Mouse (Mus musculus) liver, postnatal 0 days (tissue): ENCODE results near the gene Cxcr3. TPM values are rescaled to one million over a fixed set of nuclear protein-coding genes. Genes with fewer than 3 reads are reported as not detected.

ENCODE experiments used
- ATAC-seq: fragments of 200-750 bp; cut with Nextera tagmentation; 2 replicates; pipeline ENCODE4 v1.8.0; 2017; ENCODE audit warnings: mild to moderate bottlenecking, moderate library complexity
- DNase-seq: peaks from one replicate; pipeline ENCODE4 v3.0.0-alpha.2; 2016
- H3K27ac ChIP-seq: fragments of 300-500 bp; sonication (generic); 2 replicates; pipeline ENCODE4 v1.5.1; 2014; ENCODE audit warnings: antibody characterized with exemption, moderate library complexity, mild to moderate bottlenecking, low read depth
- H3K27me3 ChIP-seq: fragments of 300-500 bp; sonication (generic); 2 replicates; pipeline ENCODE4 v1.6.1; 2014; ENCODE audit warnings: low read length, control low read depth, mixed read lengths; ENCODE audit not compliant: insufficient read depth
- H3K36me3 ChIP-seq: fragments of 300-500 bp; sonication (generic); replicated peaks from 2 replicates; pipeline ENCODE4 v1.6.1; 2014; ENCODE audit warnings: mild to moderate bottlenecking, control low read depth, low read length, moderate library complexity, mixed read lengths; ENCODE audit not compliant: insufficient read depth
- H3K4me1 ChIP-seq: fragments of 300-500 bp; sonication (generic); 2 replicates; pipeline ENCODE4 v1.6.1; 2014; ENCODE audit warnings: antibody characterized with exemption, mild to moderate bottlenecking, control low read depth; ENCODE audit not compliant: insufficient read depth
- H3K4me2 ChIP-seq: fragments of 300-500 bp; sonication (generic); 2 replicates; pipeline ENCODE4 v1.6.1; 2014; ENCODE audit warnings: low read depth, mild to moderate bottlenecking, low read length, moderate library complexity, mixed read lengths
- H3K4me3 ChIP-seq: fragments of 300-500 bp; sonication (generic); 2 replicates; pipeline ENCODE4 v1.5.1; 2014; ENCODE audit warnings: low read depth, low read length
- H3K9ac ChIP-seq: fragments of 300-500 bp; sonication (generic); replicated peaks from 2 replicates; pipeline ENCODE4 v1.6.1; 2014; ENCODE audit warnings: mild to moderate bottlenecking, moderate library complexity
- H3K9me3 ChIP-seq: fragments of 300-500 bp; sonication (generic); 2 replicates; pipeline ENCODE4 v1.6.1; 2016; ENCODE audit warnings: mild to moderate bottlenecking, control low read depth, low read length, mixed read lengths
- CTCF ChIP-seq: sonication (generic); IDR thresholded peaks from 2 replicates; pipeline ENCODE4 v1.5.1; 2016; ENCODE audit warnings: antibody characterized with exemption, low read depth
- EP300 ChIP-seq: IDR thresholded peaks from 2 replicates; pipeline ENCODE4 v1.6.1; 2016; ENCODE audit warnings: antibody characterized with exemption, low read depth, mild to moderate bottlenecking
- WGBS: fragments of 180-500 bp; shearing (Covaris S2); extraction: QIAGEN DNeasy Blood & Tissue Kit; methylation state at CpG from one replicate; pipeline ENCODE4 v1.1.7; 2014; ENCODE audit not compliant: insufficient replicate concordance; 5-methylcytosine and 5-hydroxymethylcytosine counted together
- polyA plus RNA-seq: library from polyadenylated mRNA; unstranded; fragments of >200 nt; fragmentation: Nextera tagmentation; extraction: Ambion mirVana; gene quantifications from 2 replicates; pipeline ENCODE4 v1.2.1, GENCODE M21; 2015

Gene Cxcr3
- polyA plus RNA-seq, 1 experiment from 2014 or later, result 1.0 TPM

DNA sequence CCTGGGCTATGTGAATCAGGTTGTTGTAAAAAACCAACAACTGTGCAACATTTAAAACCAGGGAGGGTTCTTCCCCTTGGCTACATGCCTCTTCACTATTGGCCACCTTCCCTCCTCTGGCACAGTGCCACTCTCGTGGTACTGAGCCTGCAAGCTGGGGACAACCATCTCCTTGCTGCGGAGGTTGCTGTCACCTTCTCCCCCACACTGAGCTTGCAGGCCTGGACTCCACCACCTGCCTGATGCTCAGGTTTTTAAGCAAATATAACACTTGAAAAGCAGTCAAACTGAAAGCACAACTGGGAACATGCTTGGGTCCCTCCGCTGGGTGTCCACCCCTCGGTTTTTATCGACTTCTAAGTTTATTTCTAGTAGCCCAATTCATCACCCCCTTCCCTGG lies 20.4 kb upstream of the Cxcr3 start:
- H3K4me2 ChIP-seq, result no peak overlapping the region
- H3K9me3 ChIP-seq, result no peaks in the 10 kb centered on the region
- 67% methylated on average over 5 of the region's 5 CpGs for WGBS
- ATAC-seq (no peak), DNase-seq (no peak)
- H3K27me3 ChIP-seq, result no peaks in the 10 kb centered on the region
- H3K36me3 ChIP-seq, result no peaks in the 10 kb centered on the region
- no peaks in the 10 kb centered on the region for H3K4me1 ChIP-seq
- H3K9ac ChIP-seq, result no peak overlapping the region
- TF ChIP-seq EP300 (no peak), CTCF (no peak)
- H3K4me3 ChIP-seq, result no peak overlapping the region
- H3K27ac ChIP-seq, result no peak overlapping the region

DNA sequence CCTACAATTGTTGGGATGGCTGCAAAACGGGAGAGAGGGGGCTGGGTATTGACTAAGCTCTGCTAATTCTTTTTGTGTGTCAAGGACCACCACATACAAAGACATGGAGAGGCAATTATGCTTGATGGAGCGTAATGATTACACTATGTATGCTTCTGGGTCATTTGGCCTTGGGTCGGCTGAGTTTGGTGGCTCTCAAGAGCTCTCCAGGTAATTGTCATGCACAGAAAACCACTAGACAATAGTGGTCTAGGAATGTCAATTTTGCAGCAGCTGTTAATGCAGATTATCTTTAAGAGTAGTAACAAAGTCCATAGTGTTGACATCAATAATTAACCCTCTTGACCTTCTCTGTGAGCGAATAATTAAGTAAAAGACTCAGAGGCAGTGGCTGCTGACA lies 16.1 kb upstream of the Cxcr3 start:
- DNase-seq (no peak), ATAC-seq (no peak)
- 73% methylated on average over 4 of the region's 4 CpGs for WGBS
- no peak overlapping the region for H3K4me2 ChIP-seq
- no peaks in the 10 kb centered on the region for H3K4me1 ChIP-seq
- H3K27ac ChIP-seq, result no peak overlapping the region
- H3K9me3 ChIP-seq, result no peaks in the 10 kb centered on the region
- H3K36me3 ChIP-seq, result no peaks in the 10 kb centered on the region
- H3K4me3 ChIP-seq, result no peak overlapping the region
- no peak overlapping the region for H3K9ac ChIP-seq
- no peaks in the 10 kb centered on the region for H3K27me3 ChIP-seq
- TF ChIP-seq EP300, result no peak
- TF ChIP-seq CTCF, result no peak

DNA sequence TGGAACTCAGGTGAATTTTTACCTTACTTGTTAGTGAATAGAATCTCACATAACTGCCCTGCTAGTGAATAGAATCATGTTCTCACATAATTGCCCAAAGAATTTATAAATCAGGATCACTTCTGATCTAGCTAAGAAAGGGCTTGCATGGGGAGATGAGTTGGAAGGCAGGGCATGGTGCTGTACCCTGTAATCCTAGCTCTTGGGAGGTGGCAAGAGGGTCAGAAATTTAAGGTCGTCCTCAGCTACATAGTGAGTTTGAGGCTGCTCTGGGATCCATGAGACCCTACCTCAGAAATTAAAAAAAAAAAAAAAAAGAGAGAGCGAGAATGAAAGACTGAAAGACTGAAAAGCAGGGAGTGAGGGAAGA lies 7.0 kb upstream of the Cxcr3 start:
- no peaks in the 10 kb centered on the region for H3K9me3 ChIP-seq
- H3K4me1 ChIP-seq, result no peaks in the 10 kb centered on the region
- no peak overlapping the region for H3K9ac ChIP-seq
- no peak overlapping the region for H3K27ac ChIP-seq
- H3K4me3 ChIP-seq, result no peak overlapping the region
- ATAC-seq (no peak), DNase-seq (no peak)
- WGBS, result 79% methylated on average over 2 of the region's 2 CpGs
- TF ChIP-seq EP300 (no peak), CTCF (no peak)
- H3K4me2 ChIP-seq, result no peak overlapping the region
- H3K36me3 ChIP-seq, result no peaks in the 10 kb centered on the region
- no peaks in the 10 kb centered on the region for H3K27me3 ChIP-seq

DNA sequence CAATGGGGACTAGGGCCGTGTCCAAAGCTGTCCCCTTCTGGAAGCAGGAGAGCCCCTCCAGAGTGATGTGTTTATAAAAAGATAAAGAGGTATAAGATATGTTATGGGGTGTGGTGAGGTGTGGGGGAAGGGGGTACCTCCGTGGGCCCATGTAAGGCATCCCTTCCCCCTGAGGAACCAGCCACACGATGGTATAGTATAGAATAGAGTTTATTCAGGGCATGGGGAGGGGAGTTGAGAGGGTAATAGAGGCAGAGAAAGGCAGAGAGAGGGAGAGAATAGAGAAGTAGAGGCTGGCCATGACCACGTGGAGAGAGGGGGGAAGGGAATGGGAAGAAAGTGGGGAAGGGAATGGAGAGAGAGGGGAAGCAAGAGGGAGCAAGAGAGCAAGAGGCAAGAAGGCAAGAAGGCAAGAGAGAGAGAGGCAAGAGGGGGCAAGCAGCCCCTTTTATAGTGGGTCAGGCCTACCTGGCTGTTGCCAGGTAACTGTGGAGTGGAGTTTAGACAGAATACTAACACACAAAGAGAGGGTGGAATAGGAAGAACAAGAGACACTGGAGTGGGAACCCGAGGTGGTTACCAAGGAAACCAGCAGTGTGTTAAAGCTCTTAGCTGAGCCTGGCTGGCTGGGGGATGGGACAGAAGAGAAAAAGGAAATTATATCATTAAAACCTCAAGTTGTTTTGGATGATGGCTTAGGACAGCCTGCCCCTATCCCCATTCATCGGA lies 6.4 kb upstream of the Cxcr3 start:
- TF ChIP-seq EP300, result no peak
- no peak for TF ChIP-seq CTCF
- ATAC-seq, result no peak
- no peaks in the 10 kb centered on the region for H3K27me3 ChIP-seq
- H3K4me2 ChIP-seq, result no peak overlapping the region
- no peak overlapping the region for H3K4me3 ChIP-seq
- H3K9ac ChIP-seq, result no peak overlapping the region
- H3K36me3 ChIP-seq, result no peaks in the 10 kb centered on the region
- H3K4me1 ChIP-seq, result no peaks in the 10 kb centered on the region
- no peaks in the 10 kb centered on the region for H3K9me3 ChIP-seq
- no peak for DNase-seq
- no peak overlapping the region for H3K27ac ChIP-seq
- 41% methylated on average over 6 of the region's 6 CpGs for WGBS

DNA sequence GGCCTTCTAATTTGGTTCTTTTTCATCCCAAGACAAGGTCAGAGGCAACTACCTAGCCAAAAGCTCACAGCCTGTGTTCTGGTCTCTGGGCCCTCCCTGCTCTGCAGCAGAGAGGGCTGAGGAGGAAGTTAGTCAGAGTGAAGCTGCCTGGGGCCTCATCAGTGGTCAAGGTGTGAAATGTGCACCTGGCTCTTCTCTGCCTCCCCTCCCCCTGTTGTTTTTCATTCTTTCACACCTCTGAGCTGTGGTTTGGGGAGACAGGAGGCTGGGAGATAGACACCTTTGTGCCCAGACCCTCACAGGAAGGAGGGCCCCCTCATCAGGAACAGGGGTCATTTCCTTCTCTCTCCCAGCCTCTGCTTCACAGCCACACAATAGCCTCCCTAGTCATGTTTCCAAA lies 3.1 kb upstream of the Cxcr3 start:
- no peak overlapping the region for H3K9ac ChIP-seq
- TF ChIP-seq CTCF (no peak), EP300 (no peak)
- DNase-seq (no peak), ATAC-seq (no peak)
- no peak overlapping the region for H3K4me3 ChIP-seq
- no peaks in the 10 kb centered on the region for H3K4me1 ChIP-seq
- no peaks in the 10 kb centered on the region for H3K36me3 ChIP-seq
- H3K27me3 ChIP-seq, result no peaks in the 10 kb centered on the region
- no peaks in the 10 kb centered on the region for H3K9me3 ChIP-seq
- no peak overlapping the region for H3K27ac ChIP-seq
- no peak overlapping the region for H3K4me2 ChIP-seq

DNA sequence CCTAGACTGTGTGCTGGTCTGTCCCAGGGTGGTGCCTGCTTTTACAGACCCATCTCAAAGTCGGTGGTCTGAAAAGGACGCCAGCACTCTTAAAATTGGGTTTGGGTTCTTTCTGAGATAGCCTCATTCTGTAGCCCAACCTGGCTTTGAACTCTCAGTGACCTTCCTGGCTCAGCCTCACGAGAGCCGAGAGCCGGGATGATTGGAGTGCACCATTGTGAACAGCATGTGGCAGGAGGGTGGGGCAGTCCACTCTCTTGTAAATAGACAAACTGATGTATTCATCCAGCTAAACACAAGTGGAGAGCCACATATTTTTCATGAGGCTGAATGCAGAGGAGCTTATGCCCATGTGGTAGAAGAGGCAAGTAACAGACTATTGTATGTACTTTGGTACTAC lies 912 bp upstream of the Cxcr3 start:
- no peaks in the 10 kb centered on the region for H3K27me3 ChIP-seq
- no peaks in the 10 kb centered on the region for H3K4me1 ChIP-seq
- no peak for ATAC-seq
- no peaks in the 10 kb centered on the region for H3K36me3 ChIP-seq
- 56% methylated on average over 5 of the region's 5 CpGs for WGBS
- no peak overlapping the region for H3K27ac ChIP-seq
- no peak overlapping the region for H3K4me2 ChIP-seq
- no peak overlapping the region for H3K4me3 ChIP-seq
- TF ChIP-seq CTCF (no peak), EP300 (no peak)
- H3K9ac ChIP-seq, result no peak overlapping the region
- no peak for DNase-seq
- no peaks in the 10 kb centered on the region for H3K9me3 ChIP-seq

DNA sequence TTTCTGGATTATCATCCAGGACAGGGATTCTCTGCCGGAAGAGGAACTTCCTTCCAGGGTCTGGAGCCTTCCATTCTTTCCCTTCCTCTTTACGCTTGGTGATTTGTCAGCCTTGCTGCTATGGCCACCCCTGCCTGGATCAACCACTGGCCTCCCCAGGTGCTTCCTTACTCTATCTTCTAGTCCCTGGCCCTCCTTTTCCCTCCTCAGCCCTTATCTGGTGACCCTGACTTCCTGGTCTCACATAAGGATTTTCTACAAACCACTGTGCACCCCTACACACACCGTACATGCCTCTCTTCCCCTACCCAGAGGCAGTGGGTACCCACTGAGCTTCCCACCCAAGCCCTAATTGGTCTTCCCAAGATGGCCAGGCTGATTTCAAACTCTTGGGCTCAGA lies 781 bp downstream of the Cxcr3 start:
- ATAC-seq, result no peak
- H3K4me3 ChIP-seq, result no peak overlapping the region
- H3K27ac ChIP-seq, result no peak overlapping the region
- peak overlapping the region; percentile 4; the same call in 1 of the 2 replicates for H3K4me2 ChIP-seq
- no peak overlapping the region for H3K9ac ChIP-seq
- WGBS, result 22% methylated on average over 3 of the region's 3 CpGs
- TF ChIP-seq EP300, result no peak
- no peaks in the 10 kb centered on the region for H3K9me3 ChIP-seq
- no peaks in the 10 kb centered on the region for H3K27me3 ChIP-seq
- DNase-seq, result no peak
- H3K4me1 ChIP-seq, result no peaks in the 10 kb centered on the region
- H3K36me3 ChIP-seq, result no peaks in the 10 kb centered on the region
